Mouse (Mus musculus) layer of hippocampus, postnatal 10 days (tissue): ENCODE results near the gene Zfp873. TPM values are rescaled to one million over a fixed set of nuclear protein-coding genes. Genes with fewer than 3 reads are reported as not detected.
A peak's percentile ranks its signal among the peaks of the same experiment; 100 is the strongest.
"Not testable (repeated sequence)": the region's sequence is repeated elsewhere in the genome, so short reads cannot be mapped to it uniquely, and the experiment has no call there.

Source experiments
- DNase-seq, 2 experiments: peaks; one replicate each; pipeline ENCODE4 v3.0.0; 2021; ENCODE audit warnings: low spot score in 2 of 2
- long read RNA-seq: library from polyadenylated mRNA; stranded (forward); transcript quantifications from one replicate; pipeline ENCODE4 v2.0.0, GENCODE M21; 2023
- total RNA-seq, 2 experiments: library from RNA; stranded (reverse); gene quantifications; 2 replicates each; pipeline ENCODE4 v1.2.3; 2021

The Zfp873 gene
- total RNA-seq, result 10 to 100 TPM; 12.1 to 12.4 TPM
- long read RNA-seq, partial matches to known transcripts, result 0 of 5 reads
- long read RNA-seq, other reads (novel, unspliced or antisense), result 2 of 5 reads

DNA sequence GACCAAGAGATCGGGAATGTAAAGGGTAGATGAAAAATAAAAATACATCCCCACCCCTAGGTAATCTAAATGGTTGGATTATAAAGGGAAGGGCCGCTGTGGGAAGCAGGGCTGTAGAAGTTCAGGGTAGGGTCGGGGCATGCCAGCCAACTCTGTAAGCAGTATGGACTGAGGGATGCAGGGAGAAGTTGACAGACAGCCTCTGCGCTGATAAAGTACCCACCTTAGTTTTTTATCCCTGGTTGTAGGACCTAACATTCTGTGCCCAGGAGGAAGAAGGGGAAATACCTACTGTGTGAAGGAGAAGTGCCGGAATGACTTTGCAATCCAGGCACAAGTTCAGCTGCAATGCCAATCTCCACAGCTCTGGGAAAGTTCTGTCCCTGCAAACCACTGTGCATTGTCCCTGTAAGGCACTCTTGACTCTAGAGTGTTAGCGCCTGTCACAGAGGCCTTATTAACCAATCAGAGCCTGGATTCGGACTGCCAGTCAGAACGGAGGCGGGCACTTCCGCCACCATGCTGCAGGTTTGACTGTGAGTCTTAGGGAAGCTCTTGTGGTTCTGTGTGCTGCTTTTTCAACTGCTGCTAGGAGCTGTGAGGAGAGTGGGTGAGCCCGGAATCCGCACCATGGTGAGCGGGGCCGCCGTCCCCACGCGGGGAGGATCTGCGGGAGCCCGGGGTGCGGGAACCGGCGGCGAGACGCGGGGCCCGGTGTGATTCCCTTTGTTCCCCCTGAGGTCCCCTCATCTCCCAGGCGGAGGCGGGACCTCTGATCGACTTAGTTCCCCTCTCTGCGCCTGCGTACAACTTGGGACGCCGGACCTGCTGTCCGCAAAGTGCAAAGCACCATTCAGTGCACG lies at the start of gene Zfp873:
TSS of gene Zfp873 (plus strand) at position 527 of the 863 bp plus-strand sequence.
- DNase-seq, result peak; percentile 87 to 90

DNA sequence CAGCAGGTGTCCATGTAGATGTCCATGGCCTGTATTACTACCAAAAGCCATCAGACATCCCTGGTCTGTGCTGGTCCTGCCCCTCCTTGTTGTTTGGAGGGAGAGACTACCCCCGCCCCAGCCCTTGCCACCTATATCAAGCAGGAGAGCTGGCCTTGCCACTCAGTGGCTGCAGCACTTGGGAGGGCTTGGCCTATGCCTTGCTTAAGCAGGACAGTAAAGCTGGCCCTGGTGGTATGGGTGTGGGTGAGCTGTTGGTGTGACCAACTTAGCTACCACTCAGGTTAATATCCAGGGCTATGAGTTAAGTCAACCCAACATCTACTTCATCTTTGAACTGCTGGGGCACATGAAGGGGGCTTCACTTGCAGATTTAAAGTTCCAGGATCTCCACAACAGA lies 44.7 kb upstream of the Zfp873 start:
- DNase-seq, result not testable (repeated sequence)

DNA sequence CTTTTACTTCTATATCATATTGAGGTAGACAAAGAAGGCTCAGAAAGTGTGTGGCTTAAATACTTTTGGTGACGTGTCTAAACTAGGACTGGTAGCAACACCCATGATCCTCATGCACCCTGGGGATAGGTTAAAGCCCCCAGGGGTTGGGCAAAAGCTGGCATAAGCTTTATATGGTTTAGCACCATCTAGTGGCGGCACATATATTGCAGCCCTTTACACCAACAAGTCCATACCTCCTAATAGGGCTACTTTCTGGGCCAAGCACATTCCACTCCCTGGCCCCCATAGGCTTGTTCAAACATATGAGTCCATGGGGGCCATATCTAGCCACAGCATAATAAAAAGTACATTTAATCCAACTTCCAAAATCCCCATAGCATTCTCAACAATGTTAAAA lies 43.1 kb upstream of the Zfp873 start:
- not testable (repeated sequence) for DNase-seq

DNA sequence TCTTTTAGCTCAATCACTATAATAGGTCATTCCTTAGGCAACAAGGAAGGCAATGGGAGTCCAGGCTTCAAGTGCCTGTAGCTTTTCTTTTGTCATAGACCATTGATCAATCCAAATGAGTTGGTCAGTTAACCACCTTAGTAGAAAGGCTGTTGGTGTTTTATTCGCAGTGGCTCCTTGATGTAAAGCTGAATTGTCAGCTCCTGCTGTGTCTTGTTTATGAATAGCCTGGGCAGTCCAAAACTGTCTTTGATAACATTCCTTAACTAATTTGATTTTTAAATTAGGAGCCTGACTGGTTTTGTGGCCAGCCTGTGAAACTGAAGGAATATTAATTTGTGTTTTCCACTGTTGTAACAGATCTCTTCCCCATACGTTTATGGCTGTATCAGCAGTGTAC lies 5.7 kb upstream of the Zfp873 start:
- DNase-seq, result no peak

DNA sequence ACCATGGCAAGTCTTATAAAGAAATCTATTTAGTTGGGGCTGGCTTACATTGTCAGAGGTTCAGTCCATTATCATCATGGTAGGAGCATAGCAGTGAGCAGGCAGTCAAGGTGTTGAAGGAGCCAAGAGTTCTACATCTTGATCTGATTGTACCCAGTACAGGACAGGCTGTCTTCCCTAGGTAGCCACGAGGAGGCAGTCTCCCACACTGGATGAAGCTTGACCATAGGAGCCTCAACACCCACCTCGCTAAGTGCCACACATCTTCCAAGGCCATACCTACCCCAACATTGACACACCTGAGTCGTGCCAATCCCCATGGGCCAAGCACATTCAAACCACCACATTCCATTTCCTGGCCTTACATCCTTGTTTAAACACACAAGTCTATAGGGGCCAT lies 1.3 kb upstream of the Zfp873 start:
- DNase-seq, result no peak

DNA sequence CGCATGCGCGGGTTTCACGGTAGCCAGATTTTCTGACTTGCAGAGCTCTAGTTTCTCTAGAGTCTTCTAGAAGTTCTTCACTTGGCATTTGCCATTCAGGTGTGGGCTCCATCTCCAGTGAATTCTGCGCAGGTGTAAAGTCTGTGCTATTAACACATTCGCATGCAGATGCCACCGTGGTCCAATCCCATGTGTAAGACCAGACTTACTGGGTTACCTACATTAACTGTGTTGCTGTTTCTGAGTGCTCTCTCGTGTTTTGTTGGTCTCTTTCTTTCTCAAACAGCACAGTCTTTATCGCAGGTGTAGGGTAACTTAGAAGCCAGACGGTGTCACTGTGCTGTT lies 509 bp downstream of the Zfp873 start:
- DNase-seq, result not testable (repeated sequence)

DNA sequence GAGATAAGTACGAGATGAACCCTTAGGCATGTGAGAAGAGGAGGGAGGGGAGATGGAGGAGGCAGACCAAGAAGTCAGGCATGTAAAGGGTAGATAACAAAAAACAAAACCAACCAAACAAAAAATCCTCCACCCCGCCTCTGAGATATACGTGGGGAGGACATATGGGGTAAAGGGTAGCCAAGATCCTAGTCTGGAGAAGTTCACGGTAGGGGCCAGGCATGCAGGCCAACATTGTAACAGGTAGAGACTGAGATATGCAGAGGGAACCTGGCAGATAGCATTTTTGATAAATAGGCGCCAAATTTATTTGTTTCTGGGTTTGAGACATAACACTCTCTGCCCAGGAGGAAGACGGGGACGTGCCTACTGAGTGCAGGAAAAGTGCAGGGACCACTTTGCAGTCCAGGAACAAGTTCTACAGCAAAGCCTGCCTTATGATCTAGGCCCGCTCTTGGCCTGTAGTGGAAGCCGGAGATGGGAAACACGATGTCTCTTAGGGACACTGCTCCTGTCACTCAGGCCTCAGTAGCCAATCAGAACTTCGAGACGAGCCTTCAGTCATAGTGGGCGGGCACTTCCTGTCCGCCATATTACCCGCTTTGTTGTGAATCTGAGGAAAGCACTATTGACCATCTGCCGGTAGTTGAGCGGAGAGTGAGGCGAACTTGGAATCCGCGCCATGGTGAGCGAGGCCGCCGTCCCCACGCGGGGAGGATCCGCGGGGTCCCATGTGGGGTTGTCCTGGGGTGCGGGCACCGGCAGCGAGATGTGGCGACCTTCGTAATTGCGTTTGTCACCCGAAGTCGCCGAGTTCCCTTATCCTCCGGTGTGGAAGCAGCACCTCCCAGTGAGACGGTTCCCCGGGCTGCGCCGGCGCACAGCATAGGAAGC lies 35.1 kb downstream of the Zfp873 start, which contains the start of gene BC024063:
TSS of gene BC024063 (plus strand) at position 626 of the 894 bp plus-strand sequence.
- peak; percentile 73 to 75 for DNase-seq

DNA sequence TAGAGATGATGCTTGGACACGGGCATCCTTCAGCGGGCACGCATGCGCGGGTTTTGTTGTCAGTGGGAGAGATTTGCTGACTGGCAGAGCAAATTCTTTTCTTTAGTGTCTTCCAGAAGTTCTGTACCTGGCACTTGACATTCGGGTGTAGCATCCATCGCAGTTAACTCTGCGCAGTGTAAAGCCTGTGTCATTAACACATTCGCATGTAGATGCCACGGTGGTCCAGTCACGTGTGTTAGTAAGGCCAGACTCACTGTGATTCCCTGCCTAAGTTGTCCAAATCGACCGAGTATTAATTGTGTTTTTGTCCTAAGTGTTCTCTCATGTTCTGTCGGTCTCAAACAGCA lies 35.7 kb downstream of the Zfp873 start:
- not testable (repeated sequence) for DNase-seq

Other genes with a start within 250 kb of the Zfp873 start
- 1 to 10 TPM; 3.3 to 3.7 TPM for gene Gm4767, start 235.9 kb upstream of the Zfp873 start, total RNA-seq
- gene Gm32687, start 184.2 kb upstream of the Zfp873 start, total RNA-seq, result 1 to 10 TPM; 2.8 to 3.3 TPM
- 1 to 10 TPM; 3.8 to 4.7 TPM for gene Zfp781, start 117.6 kb upstream of the Zfp873 start, total RNA-seq
- gene BC024063, start 35.2 kb downstream of the Zfp873 start, total RNA-seq, result 1 to 10 TPM; 5.3 to 6.9 TPM
- 10 to 100 TPM; 11.8 to 12.4 TPM for gene AU041133, start 79.9 kb downstream of the Zfp873 start, total RNA-seq
- gene Zfp938, start 193.2 kb downstream of the Zfp873 start, total RNA-seq, result 10 to 100 TPM; 24.8 to 24.9 TPM